Mouse (Mus musculus) ovary, postnatal 36 days (tissue): ENCODE results near the gene Basp1.
"Not testable (repeated sequence)": the region's sequence is repeated elsewhere in the genome, so short reads cannot be mapped to it uniquely, and the experiment has no call there.

Experiments
- DNase-seq: peaks from one replicate; pipeline ENCODE4 v3.0.0; 2022; ENCODE audit warnings: low spot score, mixed read lengths

Basp1 gene

GRCm38 (mm10) chr15:25413378-25413901, at the start of gene Basp1:
Gene Basp1 (minus strand): TSS chr15:25413764.
- DNase-seq: peak; percentile 38

- DNase-seq: not testable (repeated sequence)
Measured at GRCm38 (mm10) chr15:25463076-25463475, 49.5 kb upstream of the Basp1 start.

GRCm38 (mm10) chr15:25462056-25462762, 48.6 kb upstream of the Basp1 start:
- DNase-seq: no peak

- DNase-seq: no peak
Measured at GRCm38 (mm10) chr15:25459901-25460300, 46.3 kb upstream of the Basp1 start.

GRCm38 (mm10) chr15:25457421-25457820, 43.9 kb upstream of the Basp1 start:
- DNase-seq: no peak

GRCm38 (mm10) chr15:25453538-25453937, 40.0 kb upstream of the Basp1 start:
- no peak for DNase-seq

GRCm38 (mm10) chr15:25449348-25449747, 35.8 kb upstream of the Basp1 start:
- no peak for DNase-seq

GRCm38 (mm10) chr15:25448703-25449340, 35.3 kb upstream of the Basp1 start:
- no peak for DNase-seq

GRCm38 (mm10) chr15:25447136-25447535, 33.6 kb upstream of the Basp1 start:
- no peak for DNase-seq

- DNase-seq: no peak
Measured at GRCm38 (mm10) chr15:25446155-25446487, 32.6 kb upstream of the Basp1 start.

GRCm38 (mm10) chr15:25445361-25446154, 32.0 kb upstream of the Basp1 start:
- no peak for DNase-seq

- DNase-seq: no peak
Measured at GRCm38 (mm10) chr15:25444208-25444607, 30.6 kb upstream of the Basp1 start.

GRCm38 (mm10) chr15:25443140-25443790, 29.7 kb upstream of the Basp1 start:
- no peak for DNase-seq

GRCm38 (mm10) chr15:25441868-25442185, 28.3 kb upstream of the Basp1 start:
- DNase-seq: no peak

- peak; percentile 30 for DNase-seq
Measured at GRCm38 (mm10) chr15:25440991-25441867, 27.7 kb upstream of the Basp1 start.

GRCm38 (mm10) chr15:25440317-25440716, 26.8 kb upstream of the Basp1 start:
- DNase-seq: no peak

- DNase-seq: no peak
Measured at GRCm38 (mm10) chr15:25432341-25432740, 18.8 kb upstream of the Basp1 start.

GRCm38 (mm10) chr15:25430167-25430566, 16.6 kb upstream of the Basp1 start:
- no peak for DNase-seq

- no peak for DNase-seq
Measured at GRCm38 (mm10) chr15:25429007-25429406, 15.4 kb upstream of the Basp1 start.

GRCm38 (mm10) chr15:25428551-25428950, 15.0 kb upstream of the Basp1 start:
- DNase-seq: no peak

GRCm38 (mm10) chr15:25420266-25420665, 6.7 kb upstream of the Basp1 start:
- no peak for DNase-seq
